Mouse (Mus musculus) heart, postnatal 0 days (tissue): ENCODE data around the gene Sardh.
A peak's percentile ranks its signal among the peaks of the same experiment; 100 is the strongest.

Experiments
- CTCF ChIP-seq: IDR thresholded peaks from 2 replicates; pipeline ENCODE4 v1.5.1; 2016; ENCODE audit warnings: antibody characterized with exemption, control low read depth, low read depth
- EP300 ChIP-seq: IDR thresholded peaks from 2 replicates; pipeline ENCODE4 v1.6.1; 2016; ENCODE audit warnings: antibody characterized with exemption, low read depth

- TF ChIP-seq CTCF (peak; percentile 19; the same call in 1 of the 2 replicates), EP300 (no peak)
Measured at GRCm38 (mm10) chr2:27246712-27247486, 1.2 kb downstream of the Sardh start.
